Mouse (Mus musculus) G1E (cell line): ENCODE results near the gene Ncf1. TPM values are rescaled to one million over a fixed set of nuclear protein-coding genes. Genes with fewer than 3 reads are reported as not detected.

ENCODE experiments used
- ATAC-seq: 2 replicates; pipeline ENCODE4 v1.8.0; 2016; ENCODE audit warnings: mild to moderate bottlenecking; ENCODE audit not compliant: insufficient number of reproducible peaks, poor library complexity, low FRiP score, severe bottlenecking; ENCODE audit errors: extremely low read depth
- DNase-seq: peaks from one replicate; pipeline ENCODE4 v3.0.0; 2012; ENCODE audit warnings: low spot score
- H3K27me3 ChIP-seq: 2 replicates; pipeline ENCODE4 v1.6.1; 2012; ENCODE audit warnings: mild to moderate bottlenecking, low read length, inconsistent platforms; ENCODE audit not compliant: insufficient read depth
- H3K36me3 ChIP-seq: replicated peaks from 2 replicates; pipeline ENCODE3; 2012; ENCODE audit warnings: mild to moderate bottlenecking, inconsistent platforms
- H3K4me1 ChIP-seq: 2 replicates; pipeline ENCODE4 v1.6.1; 2012; ENCODE audit warnings: low read depth, low read length, inconsistent platforms, mixed read lengths; ENCODE audit not compliant: insufficient read depth
- H3K4me3 ChIP-seq: 2 replicates; pipeline ENCODE4 v1.5.1; 2012; ENCODE audit warnings: low read depth, mild to moderate bottlenecking, inconsistent platforms, low read length, moderate library complexity, mixed read lengths
- H3K9me3 ChIP-seq: replicated peaks from 2 replicates; pipeline ENCODE4 v1.6.1; 2012; ENCODE audit warnings: inconsistent platforms
- CTCF ChIP-seq: IDR thresholded peaks from 2 replicates; pipeline ENCODE4 v1.5.1; 2012; ENCODE audit warnings: low read depth, low read length, inconsistent platforms, mixed read lengths
- GATA1 ChIP-seq: IDR thresholded peaks from 2 replicates; pipeline ENCODE4 v1.6.1; 2012; ENCODE audit warnings: borderline replicate concordance, low read length, inconsistent platforms, mixed read lengths
- GATA2 ChIP-seq: IDR thresholded peaks from 2 replicates; pipeline ENCODE4 v1.6.1; 2012; ENCODE audit warnings: low read depth, low read length, inconsistent platforms, borderline replicate concordance
- POLR2AphosphoS5 ChIP-seq: IDR thresholded peaks from 2 replicates; pipeline ENCODE4 v1.6.1; 2012; ENCODE audit warnings: low read depth, low read length, inconsistent platforms; ENCODE audit not compliant: insufficient replicate concordance
- TAL1 ChIP-seq: conservative IDR thresholded peaks from 2 replicates; pipeline ENCODE4 v1.6.1; 2012; ENCODE audit warnings: low read depth, low read length, inconsistent platforms, mixed read lengths
- polyA plus RNA-seq: library from polyadenylated mRNA; stranded (reverse); fragments of >175 nt; gene quantifications from 2 replicates; pipeline ENCODE4 v1.2.3, GENCODE M21; 2012
- total RNA-seq, 2 experiments: library from RNA; stranded (forward) in 1 of 2; stranded (reverse) in 1 of 2; fragments of 200-1000 nt in 1 of 2; fragments of >200 nt in 1 of 2; fragmentation: Nextera tagmentation in 1 of 2; gene quantifications; 2 replicates each; pipeline ENCODE4 v1.2.3; 2014 to 2017

Gene Ncf1
- total and polyA plus RNA-seq, 3 experiments = 2.0 to 27.8 (median 20.7) TPM

DNA sequence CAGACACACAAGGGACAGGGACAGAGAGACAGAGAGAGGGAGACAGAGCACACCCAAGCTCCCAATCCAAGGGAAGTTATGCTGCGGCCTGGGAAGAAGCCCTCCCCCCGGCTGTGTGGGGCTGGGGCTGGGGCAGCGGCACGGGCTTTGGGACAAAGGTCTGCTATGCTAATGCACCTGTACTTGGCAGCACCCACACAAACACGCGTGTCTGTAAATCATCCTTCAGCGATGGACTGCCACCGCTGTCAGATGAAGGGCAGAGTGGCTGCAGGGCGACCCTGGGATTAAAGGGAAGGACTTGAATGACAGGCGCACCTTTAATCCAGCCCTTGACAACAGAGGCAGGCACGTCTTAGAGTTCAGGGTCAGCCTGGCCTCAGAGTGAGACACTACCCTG is 42.0 kb upstream of the Ncf1 start:
- DNase-seq = no peak
- no peaks in the 10 kb centered on the region for H3K27me3 ChIP-seq
- H3K4me3 ChIP-seq = no peak overlapping the region
- no peaks in the 10 kb centered on the region for H3K9me3 ChIP-seq
- ATAC-seq = no peak
- peaks cover 15% of the 10 kb centered on the region for H3K4me1 ChIP-seq
- peaks cover 98% of the 10 kb centered on the region for H3K36me3 ChIP-seq
- no peak for TF ChIP-seq GATA2
- no peak for TF ChIP-seq TAL1
- TF ChIP-seq GATA1 = no peak
- TF ChIP-seq CTCF = no peak
- no peak for TF ChIP-seq POLR2AphosphoS5

DNA sequence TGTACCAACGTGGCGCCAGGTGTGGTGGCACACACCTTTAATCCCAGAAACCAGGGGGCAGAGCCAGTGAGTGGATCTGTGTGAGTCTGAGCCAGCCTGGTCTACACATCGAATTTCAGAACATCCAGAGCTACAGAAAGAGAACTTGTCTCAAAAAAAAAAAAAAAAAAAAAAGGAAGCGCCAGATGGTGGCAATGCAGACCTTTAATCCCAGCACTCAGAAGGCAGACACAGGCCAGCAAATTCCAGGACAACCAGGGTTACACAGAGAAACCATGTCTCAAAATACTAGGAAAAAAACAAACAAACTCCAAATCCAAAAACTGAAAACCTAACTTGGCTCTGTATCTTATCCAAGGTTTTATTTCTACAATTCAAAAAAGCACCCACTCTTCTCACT is 41.1 kb upstream of the Ncf1 start:
- peaks cover 99% of the 10 kb centered on the region for H3K36me3 ChIP-seq
- H3K9me3 ChIP-seq = no peaks in the 10 kb centered on the region
- DNase-seq (no peak), ATAC-seq (no peak)
- TF ChIP-seq POLR2AphosphoS5 (no peak), GATA1 (no peak), GATA2 (no peak), CTCF (no peak), TAL1 (no peak)
- H3K4me3 ChIP-seq = no peak overlapping the region
- H3K4me1 ChIP-seq = peaks cover 9% of the 10 kb centered on the region
- H3K27me3 ChIP-seq = no peaks in the 10 kb centered on the region

DNA sequence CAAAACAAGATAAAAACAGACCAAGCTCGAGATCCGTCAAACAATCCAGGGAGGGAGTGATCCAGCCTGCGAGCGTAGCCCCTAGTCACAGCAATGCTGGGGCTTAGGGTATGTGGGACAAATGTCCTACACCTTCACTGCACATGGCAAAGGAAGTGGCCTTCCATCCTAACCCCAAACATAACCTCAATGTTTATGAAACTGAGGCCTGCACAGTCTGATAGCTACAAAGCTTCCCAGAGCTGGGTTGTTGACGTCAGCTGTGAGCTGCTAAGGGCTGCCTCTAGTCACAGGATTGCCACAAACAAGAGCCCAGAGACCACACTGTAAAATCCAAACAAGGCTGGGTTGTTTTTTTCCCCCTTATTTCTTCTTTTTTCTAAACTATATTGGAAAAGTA is 40.3 kb upstream of the Ncf1 start:
- TF ChIP-seq GATA2 (no peak), POLR2AphosphoS5 (no peak), TAL1 (no peak), GATA1 (no peak), CTCF (no peak)
- peaks cover 3% of the 10 kb centered on the region; the same call in 1 of the 2 replicates for H3K4me1 ChIP-seq
- no peaks in the 10 kb centered on the region for H3K9me3 ChIP-seq
- no peaks in the 10 kb centered on the region for H3K27me3 ChIP-seq
- no peak for DNase-seq
- ATAC-seq = no peak
- H3K4me3 ChIP-seq = no peak overlapping the region
- peaks cover 99% of the 10 kb centered on the region for H3K36me3 ChIP-seq

DNA sequence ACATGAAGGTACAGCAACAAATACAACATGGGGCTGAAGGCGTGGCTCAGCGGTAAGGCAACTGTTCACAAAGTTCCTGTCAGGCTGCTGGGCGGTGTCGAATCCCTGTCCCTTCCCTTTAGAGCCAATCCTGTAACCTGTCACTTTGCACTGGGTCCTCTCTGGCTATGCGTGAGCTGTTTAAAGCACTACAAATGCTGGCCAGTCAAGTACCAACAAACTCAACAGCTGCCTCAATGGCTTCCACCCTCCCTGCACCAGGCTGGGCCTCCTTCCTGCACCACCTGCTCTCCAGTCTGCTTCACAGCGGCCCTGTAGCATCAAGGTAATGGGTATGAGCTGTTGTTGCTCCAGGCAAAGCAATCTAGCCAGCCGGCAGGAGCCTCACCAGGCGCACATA is 39.3 kb upstream of the Ncf1 start:
- DNase-seq (no peak), ATAC-seq (no peak)
- peaks cover 100% of the 10 kb centered on the region for H3K36me3 ChIP-seq
- H3K4me3 ChIP-seq = no peak overlapping the region
- peaks cover 3% of the 10 kb centered on the region; the same call in 1 of the 2 replicates for H3K4me1 ChIP-seq
- H3K9me3 ChIP-seq = no peaks in the 10 kb centered on the region
- TF ChIP-seq GATA2 (no peak), POLR2AphosphoS5 (no peak), GATA1 (no peak), TAL1 (no peak), CTCF (no peak)
- no peaks in the 10 kb centered on the region for H3K27me3 ChIP-seq

- Histone ChIP-seq H3K4me1 (peaks cover 3% of the 10 kb centered on the region; the same call in 1 of the 2 replicates), H3K36me3 (peaks cover 99% of the 10 kb centered on the region), H3K9me3 (no peaks in the 10 kb centered on the region), H3K27me3 (no peaks in the 10 kb centered on the region), H3K4me3 (no peak overlapping the region)
- DNase-seq (no peak), ATAC-seq (no peak)
- TF ChIP-seq POLR2AphosphoS5 (no peak), TAL1 (no peak), GATA1 (no peak), GATA2 (no peak), CTCF (no peak)
These were observed 37.0 kb upstream of the Ncf1 start for GRCm38 (mm10) chr5:134266404-134266803.

GRCm38 (mm10) chr5:134265890-134266289 is 36.5 kb upstream of the Ncf1 start:
- no peak for ATAC-seq
- peaks cover 99% of the 10 kb centered on the region for H3K36me3 ChIP-seq
- DNase-seq = no peak

More at GRCm38 (mm10) chr5:134265890-134266289, 36.5 kb upstream of the Ncf1 start:
- no peak for TF ChIP-seq GATA1
- TF ChIP-seq POLR2AphosphoS5 = no peak
- TF ChIP-seq TAL1 = no peak
- TF ChIP-seq GATA2 = no peak
- TF ChIP-seq CTCF = no peak
- Histone ChIP-seq H3K9me3 (no peaks in the 10 kb centered on the region), H3K4me3 (no peak overlapping the region), H3K4me1 (peaks cover 3% of the 10 kb centered on the region; the same call in 1 of the 2 replicates), H3K27me3 (no peaks in the 10 kb centered on the region)
